Mouse (Mus musculus) CH12.LX (cell line): ENCODE data around the gene Hist1h2ae.

Experiments used
- CTCF ChIP-seq, 2 experiments: IDR thresholded peaks in 1 of 2; conservative IDR thresholded peaks in 1 of 2; 2 replicates each; pipeline ENCODE4 v1.5.1; 2011 to 2012; ENCODE audit warnings: low read depth in 2 of 2, low read length in 2 of 2, improper control_type of control experiment in 1 of 2, inconsistent platforms in 1 of 2, mild to moderate bottlenecking in 1 of 2, moderate library complexity in 1 of 2
- E2F4 ChIP-seq: IDR thresholded peaks from 2 replicates; pipeline ENCODE4 v1.6.1; 2011; ENCODE audit warnings: low read depth, low read length, improper control_type of control experiment; ENCODE audit not compliant: insufficient replicate concordance
- EP300 ChIP-seq: IDR thresholded peaks from 2 replicates; pipeline ENCODE4 v1.6.1; 2011; ENCODE audit warnings: low read length, improper control_type of control experiment
- ETS1 ChIP-seq: conservative IDR thresholded peaks from 2 replicates; pipeline ENCODE4 v1.6.1; 2012; ENCODE audit warnings: low read depth, mild to moderate bottlenecking, inconsistent platforms, low read length, improper control_type of control experiment, moderate library complexity
- MAFK ChIP-seq: IDR thresholded peaks from 2 replicates; pipeline ENCODE4 v1.6.1; 2011; ENCODE audit warnings: low read length, improper control_type of control experiment; ENCODE audit not compliant: insufficient replicate concordance
- POLR2A ChIP-seq: IDR thresholded peaks from 2 replicates; pipeline ENCODE4 v1.6.1; 2011; ENCODE audit warnings: low read depth, mild to moderate bottlenecking, improper control_type of control experiment, low read length
- POLR2AphosphoS2 ChIP-seq: IDR thresholded peaks from 2 replicates; pipeline ENCODE4 v1.6.1; 2011; ENCODE audit warnings: low read depth, low read length, improper control_type of control experiment
- UBTF ChIP-seq: IDR thresholded peaks from 2 replicates; pipeline ENCODE4 v1.6.1; 2012; ENCODE audit warnings: low read depth, mild to moderate bottlenecking, inconsistent platforms, low read length, improper control_type of control experiment, moderate library complexity
- USF2 ChIP-seq: conservative IDR thresholded peaks from 2 replicates; pipeline ENCODE4 v1.6.1; 2011; ENCODE audit warnings: low read depth, low read length, improper control_type of control experiment
- ZNF384 ChIP-seq: IDR thresholded peaks from 2 replicates; pipeline ENCODE4 v1.6.1; 2012; ENCODE audit warnings: low read depth, low read length, improper control_type of control experiment, inconsistent platforms

- TF ChIP-seq CTCF (conservative IDR thresholded peaks at IDR 0.05 in 1 of 2, IDR thresholded peaks at IDR 0.05 in 1 of 2; ENCODE audit: low read depth in 2 of 2, low read length in 2 of 2), result no peak
- 0 out of 2 replicates have a peak, but pooled peaks have one; percentile 7 for TF ChIP-seq MAFK
- TF ChIP-seq ETS1, result no peak
- TF ChIP-seq EP300, result no peak
- TF ChIP-seq POLR2A, result peak; percentile 98
- TF ChIP-seq USF2, result no peak
- peak; percentile 71; the same call in 1 of the 2 replicates for TF ChIP-seq E2F4
- TF ChIP-seq ZNF384, result no peak
- TF ChIP-seq UBTF, result peak; percentile 90
- TF ChIP-seq POLR2AphosphoS2, result peak; percentile 99
Measured at GRCm38 (mm10) chr13:23543965-23544786, 26.8 kb downstream of the Hist1h2ae start, which contains the start of gene Hist1h3f.
